Comparison of ENCODE assay signal across 15 mouse cellular contexts in genomic region chr10:94550649-94551048, GRCm38 (mm10).
A peak's percentile ranks its signal among the peaks of the same experiment; 100 is the strongest.
DNase-seq lines count a peak whose midpoint lies in the region; ATAC-seq lines count a peak whose summit lies in the region.
"Had no signal": no experiment of that assay in that cellular context is flagged by ENCODE, and none has a peak within 500 bp of the region (broad histone marks: within the 10 kb centered on the region; RNA-seq: fewer than 3 reads in every experiment).

No protein-coding gene starts in this region.

- no peak overlapping the region for H3K9ac ChIP-seq in forebrain, embryonic 11.5 days (ENCODE audit: low read length)
- H3K9ac ChIP-seq: embryonic facial prominence, embryonic 13.5 days; limb, embryonic 12.5 days had no signal

- no peaks in the 10 kb centered on the region for H3K27me3 ChIP-seq in forebrain, embryonic 10.5 days (ENCODE audit: poor library complexity, severe bottlenecking)
- H3K27me3 ChIP-seq in forebrain, embryonic 11.5 days (ENCODE audit: control insufficient read depth, insufficient read depth, low read length) = no peaks in the 10 kb centered on the region
- H3K27me3 ChIP-seq: embryonic facial prominence, embryonic 13.5 days; limb, embryonic 12.5 days had no signal

- H3K27ac ChIP-seq in forebrain, embryonic 10.5 days = 0 out of 2 replicates have a peak overlapping the region, but pooled peaks have one; percentile 21
- H3K27ac ChIP-seq in forebrain, embryonic 11.5 days (ENCODE audit: low read depth, low read length) = no peak overlapping the region
- H3K27ac ChIP-seq: embryonic facial prominence, embryonic 13.5 days; limb, embryonic 12.5 days had no signal

- H3K9me3 ChIP-seq in forebrain, embryonic 10.5 days = no peaks in the 10 kb centered on the region
- H3K9me3 ChIP-seq in forebrain, embryonic 11.5 days (ENCODE audit: control insufficient read depth, low read length) = no peaks in the 10 kb centered on the region
- H3K9me3 ChIP-seq: embryonic facial prominence, embryonic 13.5 days; limb, embryonic 12.5 days had no signal

- peaks cover 32% of the 10 kb centered on the region for H3K4me1 ChIP-seq in forebrain, embryonic 10.5 days
- peaks cover 3% of the 10 kb centered on the region; the same call in 1 of the 2 replicates for H3K4me1 ChIP-seq in forebrain, embryonic 11.5 days (replicated peaks; ENCODE audit: control insufficient read depth, insufficient read depth, low read length)

- no peak for DNase-seq in forebrain, embryonic 10.5 days (ENCODE audit: extremely low spot score, low spot score)
- DNase-seq in forebrain, embryonic 11.5 days (ENCODE audit: low spot score) = no peak
- peak; percentile 50 for DNase-seq in layer of hippocampus, adult 11-12 months (ENCODE audit: low spot score)
- no peak for DNase-seq in layer of hippocampus, adult 9-10 months (ENCODE audit: low spot score)
- peak; percentile 23 for DNase-seq in right cerebral cortex, adult 18-20 months
- DNase-seq in right cerebral cortex, postnatal 25 days = no peak
- no peak for DNase-seq in embryo, embryonic 10.5 days (ENCODE audit: low spot score)
- no peak for DNase-seq in cerebellum, adult 8-10 months
- DNase-seq: cerebellum, adult 9-11 months; thymus, adult 2 months had no signal

- no peak for ATAC-seq in forebrain, embryonic 11.5 days (replicated peaks; ENCODE audit: low FRiP score)
- ATAC-seq: activated CD4-positive, CD25-positive, alpha-beta regulatory T cell, adult 4 months; forebrain, embryonic 16.5 days; inflammation-experienced regulatory T-cells, adult 6 months had no signal

- H3K4me3 ChIP-seq in forebrain, embryonic 10.5 days = no peak overlapping the region
- no peak overlapping the region for H3K4me3 ChIP-seq in forebrain, embryonic 11.5 days (ENCODE audit: low read depth, low read length)
- H3K4me3 ChIP-seq: embryonic facial prominence, embryonic 13.5 days; limb, embryonic 12.5 days had no signal

- H3K4me2 ChIP-seq in forebrain, embryonic 11.5 days (ENCODE audit: low read depth, low read length, severe bottlenecking) = no peak overlapping the region
- H3K4me2 ChIP-seq: embryonic facial prominence, embryonic 13.5 days; limb, embryonic 12.5 days had no signal

- WGBS in forebrain, embryonic 10.5 days = 66% methylated on average over 9 of the region's 9 CpGs
- 58% methylated on average over 9 of the region's 9 CpGs for WGBS in forebrain, embryonic 11.5 days

- no peaks in the 10 kb centered on the region for H3K36me3 ChIP-seq in forebrain, embryonic 10.5 days (replicated peaks)
- no peaks in the 10 kb centered on the region for H3K36me3 ChIP-seq in forebrain, embryonic 11.5 days (ENCODE audit: control insufficient read depth, insufficient read depth, low read length)
- H3K36me3 ChIP-seq: embryonic facial prominence, embryonic 13.5 days; limb, embryonic 12.5 days had no signal

Comparison
In these comparisons a context has a peak if more than half of its experiments do, and no peak if none do; other contexts are left out.
1. DNase-seq: peak in layer of hippocampus, adult 11-12 months (single experiment) and right cerebral cortex, adult 18-20 months (single experiment); none in forebrain, embryonic 10.5 days (single experiment), forebrain, embryonic 11.5 days (single experiment), layer of hippocampus, adult 9-10 months (single experiment), right cerebral cortex, postnatal 25 days (single experiment), embryo, embryonic 10.5 days (single experiment) and cerebellum, adult 8-10 months (single experiment).